Mouse (Mus musculus): Measurements from ENCODE around the gene Hcrt.

GRCm38 (mm10) chr11:100728601-100729000, 34.1 kb downstream of the Hcrt start:
- TF ChIP-seq CTCF (conservative IDR thresholded peaks at IDR 0.05; ENCODE audit: low read length) (no peak), POU5F1 (IDR thresholded peaks at IDR 0.05; ENCODE audit: borderline replicate concordance, low read length) (no peak), NANOG (IDR thresholded peaks at IDR 0.05; ENCODE audit: borderline replicate concordance, low read length) (no peak)

All from E14TG2a.4 (cell line).